Mouse (Mus musculus): ENCODE results near the gene Aebp2.

- TF ChIP-seq CTCF (IDR thresholded peaks at IDR 0.05; ENCODE audit: borderline replicate concordance, insufficient read depth, low read length) = no peak
- TF ChIP-seq POLR2A (IDR thresholded peaks at IDR 0.05; ENCODE audit: low read depth, low read length) = no peak
These were observed 8.6 kb upstream of the Aebp2 start for GRCm38 (mm10) chr6:140613822-140614221.

All from embryonic fibroblast, embryonic 13.5 days (primary cell).